Mouse (Mus musculus) lung, adult 2 months (tissue): ENCODE measurements around the gene Trim26.

Experiments used
- CTCF ChIP-seq: fragments of 200-500 bp; IDR thresholded peaks from 2 replicates; pipeline ENCODE4 v1.5.1; 2011; ENCODE audit warnings: mild to moderate bottlenecking, low read length, control low read depth; ENCODE audit not compliant: insufficient read depth
- POLR2A ChIP-seq: fragments of 200-500 bp; IDR thresholded peaks from 2 replicates; pipeline ENCODE4 v1.6.1; 2011; ENCODE audit warnings: low read depth, mild to moderate bottlenecking, control low read depth, low read length, borderline replicate concordance; ENCODE audit errors: extremely low read depth

GRCm38 (mm10) chr17:36900691-36901090 lies 63.8 kb downstream of the Trim26 start:
- TF ChIP-seq CTCF (no peak), POLR2A (no peak)
